Mouse (Mus musculus) skeletal muscle tissue, postnatal 0 days (tissue): ENCODE data around the gene Clp1. TPM values are rescaled to one million over a fixed set of nuclear protein-coding genes. Genes with fewer than 3 reads are reported as not detected.

Experiments
- microRNA counts: library from miRNA; unstranded; fragments of <30 nt; microRNA quantifications from one replicate; lab custom pipeline; 2015
- microRNA-seq, 2 experiments: library from miRNA; unstranded; fragments of <30 nt; microRNA quantifications; one replicate each; pipeline ENCODE4; 2016
- polyA plus RNA-seq: library from polyadenylated mRNA; unstranded; fragments of >200 nt; fragmentation: Nextera tagmentation; extraction: Ambion mirVana; gene quantifications from 2 replicates; pipeline ENCODE4 v1.2.1, GENCODE M21; 2015

Clp1 gene
- 10.5 and 12.6 TPM in 2 replicates for polyA plus RNA-seq

DNA sequence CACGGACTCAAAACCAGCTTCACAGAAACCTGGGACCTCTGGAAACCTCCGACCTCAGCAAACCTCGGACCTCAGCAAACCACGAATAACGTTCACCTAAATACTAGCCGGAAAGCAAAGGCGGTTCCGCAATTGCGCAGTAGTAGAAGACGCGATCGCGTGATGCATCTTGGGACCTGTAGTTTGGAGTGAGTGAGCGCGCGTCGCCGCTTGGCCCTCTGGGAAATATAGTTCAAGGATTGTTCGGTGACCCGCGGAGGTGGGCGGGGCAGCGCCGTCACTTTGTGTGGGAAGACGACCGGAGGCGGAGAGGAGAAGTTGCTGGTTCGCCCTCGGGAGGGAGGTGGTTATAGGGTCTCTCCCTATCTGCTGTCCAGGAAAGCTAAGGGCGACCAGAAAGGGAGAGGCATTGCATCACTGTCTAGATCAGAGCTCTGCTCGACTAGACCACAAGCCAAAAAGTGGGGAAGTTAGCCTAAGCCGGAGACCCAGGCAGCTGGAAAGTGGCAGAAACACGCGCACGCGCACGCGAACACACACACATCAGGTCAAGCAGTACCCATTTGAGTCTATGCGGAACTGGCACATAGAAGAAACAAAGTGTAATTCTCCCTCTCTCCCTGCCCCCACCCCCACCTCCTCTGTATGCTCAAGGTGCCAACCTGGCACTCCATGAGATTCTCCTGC is at the start of gene Clp1:
Clp1 (minus strand) TSS at position 179 of the 687 bp plus-strand sequence.

DNA sequence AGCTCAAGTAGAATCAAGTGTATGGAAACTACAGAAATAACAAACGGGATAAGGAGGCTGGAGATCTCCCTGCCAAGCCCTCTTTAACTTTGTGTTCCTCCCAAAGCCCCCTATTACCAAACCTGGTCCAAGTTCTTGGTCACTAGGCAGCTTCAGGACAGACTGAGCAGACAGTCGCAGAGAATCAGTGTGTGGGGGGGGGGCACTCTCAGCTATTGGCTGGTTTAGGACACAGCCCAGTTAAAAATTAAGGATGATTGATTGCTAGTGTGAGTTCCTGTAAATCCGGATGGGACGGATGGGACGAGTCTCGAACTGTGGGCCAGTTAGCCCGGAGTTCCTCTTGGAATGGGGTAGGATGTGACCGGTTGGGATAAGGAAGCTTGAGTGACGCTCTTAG is 48.1 kb upstream of the Clp1 start, which contains the start of gene Serping1:
Serping1 (minus strand) TSS at position 204 of the 400 bp plus-strand sequence.

DNA sequence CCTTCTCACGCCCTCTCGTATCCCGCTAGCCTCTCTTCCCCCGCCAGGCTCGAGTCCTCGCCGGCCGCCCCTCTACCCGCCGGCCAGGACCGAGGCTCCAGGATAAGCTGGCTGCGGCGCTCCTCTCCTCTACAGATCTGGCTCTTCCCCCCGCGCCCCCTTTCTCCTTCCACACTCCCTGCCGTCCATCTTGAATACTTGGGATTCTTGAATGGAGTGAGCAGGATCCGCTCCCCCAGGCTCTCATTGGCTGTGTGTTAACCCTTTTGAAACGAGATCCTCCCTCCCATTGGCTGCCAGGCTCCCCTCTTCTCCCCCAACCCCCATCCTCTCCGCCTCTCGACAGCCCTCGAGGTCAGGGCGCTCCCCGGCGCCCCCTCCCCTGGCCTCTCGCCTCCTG is 16.4 kb upstream of the Clp1 start, which contains the start of gene Gm19426:
Gm19426 (minus strand) TSS at position 95 of the 400 bp plus-strand sequence.

DNA sequence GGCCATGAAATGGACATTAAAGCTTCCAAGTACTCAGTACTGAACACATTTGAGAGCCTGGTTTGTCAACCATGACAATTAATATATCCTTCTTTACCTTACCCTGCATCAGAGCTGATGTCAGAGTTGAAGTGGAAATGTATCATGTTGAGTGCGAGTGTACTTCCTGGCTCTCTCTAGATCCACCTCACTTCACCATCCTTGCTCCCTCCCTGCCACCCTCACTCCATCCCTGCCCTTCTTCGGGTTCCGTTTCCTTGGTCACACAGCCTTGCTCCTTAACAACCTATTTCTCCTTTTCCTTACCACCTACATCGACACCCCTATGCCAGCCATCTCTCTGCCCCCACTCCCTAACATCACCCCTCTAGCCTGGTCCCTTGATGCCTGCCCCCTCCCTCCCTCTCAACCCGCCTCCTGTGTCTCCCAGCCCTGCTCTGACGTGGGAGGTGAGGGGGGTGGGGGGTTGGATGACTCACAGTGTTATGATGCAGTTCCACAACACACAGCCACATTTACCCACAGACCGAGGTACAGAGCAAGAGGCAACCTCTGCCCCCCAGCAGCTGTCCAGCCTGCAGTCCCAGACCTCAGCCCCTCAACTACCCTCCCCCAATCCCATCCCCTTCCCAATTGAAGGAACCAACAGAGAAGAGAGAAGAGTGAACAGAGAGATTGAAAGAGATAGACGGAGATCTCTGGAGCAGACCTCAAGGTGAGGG is 6.6 kb upstream of the Clp1 start, which contains the start of gene Ypel4:
Ypel4 (plus strand) TSS at position 480 of the 722 bp plus-strand sequence.

DNA sequence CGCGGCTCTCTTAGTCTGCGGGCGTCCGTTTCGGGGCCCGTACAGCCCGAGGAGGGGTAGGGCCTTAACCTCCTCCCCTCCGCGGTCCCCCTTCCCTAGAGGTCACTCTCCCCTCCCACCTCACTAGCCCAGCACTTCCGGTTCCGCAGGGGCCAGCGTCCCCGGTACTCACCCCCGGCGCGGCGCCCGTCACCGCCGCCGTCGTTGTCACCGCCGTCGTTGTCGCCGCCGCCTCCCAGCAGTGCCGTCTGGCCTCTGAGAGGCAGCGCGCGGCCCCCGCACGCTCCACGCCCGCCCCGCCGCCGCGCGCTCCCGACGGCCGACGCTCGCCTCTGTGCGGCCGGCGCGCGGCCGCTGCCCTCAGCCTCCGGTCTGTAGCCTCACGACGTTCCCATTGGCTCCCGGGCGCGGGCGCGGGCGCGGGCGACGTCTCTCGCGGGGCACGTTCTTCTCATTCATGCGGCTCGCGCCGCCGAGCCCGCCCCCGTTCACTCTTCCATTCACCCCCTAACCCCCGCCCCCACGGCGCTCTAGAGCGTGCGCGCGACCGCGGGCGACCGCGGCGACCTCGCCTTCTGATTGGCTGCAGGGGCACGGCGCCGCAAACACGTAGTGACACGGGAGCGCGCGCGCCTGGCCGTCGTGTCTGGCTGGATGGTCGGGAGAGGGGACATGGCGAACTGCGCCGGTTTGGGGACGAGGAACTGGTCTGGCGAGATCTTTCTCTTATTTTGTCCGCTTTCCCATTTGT is 12.2 kb downstream of the Clp1 start, which contains the start of gene Zdhhc5:
Zdhhc5 (minus strand) TSS at position 370 of the 751 bp plus-strand sequence.

DNA sequence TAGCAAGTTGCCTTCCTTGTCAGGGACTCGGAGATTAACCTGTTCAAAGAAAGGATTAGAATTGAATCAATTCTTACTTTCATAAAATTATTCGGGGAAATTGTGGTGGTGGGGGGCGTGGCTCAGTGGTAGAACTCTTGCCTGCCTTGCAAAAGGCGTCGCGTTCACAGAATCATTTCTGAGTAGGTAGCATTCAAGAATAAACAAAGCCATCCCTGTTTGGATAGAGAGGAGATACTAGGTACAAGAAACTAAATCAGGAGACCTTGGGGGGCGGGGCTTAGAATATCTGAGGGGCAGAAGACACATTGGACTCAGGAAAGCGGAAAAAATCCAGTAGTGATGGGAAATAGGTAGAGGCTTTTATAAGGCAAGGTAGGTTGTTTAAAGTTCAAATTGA is 48.1 kb downstream of the Clp1 start, which contains the start of gene Tmx2:
Tmx2 (minus strand) TSS at position 125 of the 400 bp plus-strand sequence.

DNA sequence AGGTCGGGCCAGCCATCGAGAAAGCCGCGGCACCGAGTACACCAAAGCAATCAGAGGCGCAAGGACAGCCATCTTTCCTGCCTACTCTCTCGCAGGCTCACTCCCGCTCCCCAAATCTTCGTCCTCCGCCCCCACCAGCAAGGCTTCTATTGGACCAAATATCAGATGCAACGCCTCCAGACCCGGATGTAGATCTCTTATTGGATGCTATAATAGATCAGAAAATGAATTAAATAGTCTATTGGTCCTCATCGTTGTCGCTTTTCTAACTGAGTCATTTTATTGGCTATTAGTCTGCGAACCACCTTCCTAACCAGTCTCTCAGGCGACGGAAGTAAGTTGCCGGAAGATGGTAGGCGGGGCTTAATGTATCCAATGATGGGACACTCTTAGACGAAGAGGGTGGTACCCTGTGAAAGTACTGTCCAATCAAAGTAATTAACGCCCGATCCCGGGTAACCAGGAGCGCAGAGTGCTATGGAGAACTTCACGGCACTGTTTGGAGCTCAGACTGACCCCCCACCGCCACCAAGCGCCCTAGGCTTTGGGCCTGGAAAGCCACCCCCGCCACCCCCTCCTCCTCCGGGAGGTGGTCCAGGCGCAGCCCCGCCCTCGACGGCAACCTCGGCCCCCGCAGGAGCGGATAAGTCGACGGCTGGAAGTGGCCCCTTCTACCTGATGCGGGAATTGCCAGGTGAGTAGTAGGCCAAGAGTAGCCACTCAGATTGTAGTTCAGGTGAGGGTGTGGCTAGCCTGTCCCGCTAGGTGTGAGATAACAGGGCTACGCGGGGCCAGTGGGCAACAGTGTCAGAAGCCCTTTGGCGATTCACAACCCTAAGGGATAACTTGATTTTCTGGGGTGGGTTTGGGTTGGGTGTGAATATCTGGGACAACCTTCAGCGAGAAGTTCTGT is 48.9 kb downstream of the Clp1 start, which contains the start of the genes Gm28635 and Med19:
Gm28635 (minus strand) TSS at position 74 of the 913 bp plus-strand sequence.
Med19 (plus strand) TSS at position 435 of the 913 bp plus-strand sequence.

MicroRNAs encoded within 50 kb of the gene (microRNA counts, 519-probe panel; counts per million panel counts)
- 6,954 counts per million, percentile 96 among the panel's probes with 10 or more counts for microRNA mmu-miR-130a (lab: Ali Mortazavi, UCI)

Small RNA genes within 50 kb of the gene (microRNA-seq; reads per million reads assigned to microRNA genes)
- gene Mir130a, result 9,025 to 11,419 reads per million in 2 experiments

Other genes with a start within 250 kb of the Clp1 start
- gene Ctnnd1, start 76.6 kb downstream of the Clp1 start, polyA plus RNA-seq, result 21.5 and 22.2 TPM in 2 replicates
- 0.05 and 0.08 TPM in 2 replicates for gene Btbd18, start 68.3 kb downstream of the Clp1 start, polyA plus RNA-seq
- 60.9 and 74.7 TPM in 2 replicates for gene Selenoh, start 56.6 kb downstream of the Clp1 start, polyA plus RNA-seq
- gene Gm28635, start 49.3 kb downstream of the Clp1 start, polyA plus RNA-seq, result not detected in 2 replicates
- gene Med19, start 48.9 kb downstream of the Clp1 start, polyA plus RNA-seq, result 12.2 and 14.2 TPM in 2 replicates
- 55.8 and 69.9 TPM in 2 replicates for gene Tmx2, start 48.2 kb downstream of the Clp1 start, polyA plus RNA-seq
- gene Zdhhc5, start 12.2 kb downstream of the Clp1 start, polyA plus RNA-seq, result 13.4 and 17.7 TPM in 2 replicates
- 1.5 and 1.6 TPM in 2 replicates for gene Ypel4, start 6.7 kb upstream of the Clp1 start, polyA plus RNA-seq
- 1.8 and 2.0 TPM in 2 replicates for gene Gm19426, start 16.3 kb upstream of the Clp1 start, polyA plus RNA-seq
- gene Serping1, start 48.1 kb upstream of the Clp1 start, polyA plus RNA-seq, result 64.7 and 70.4 TPM in 2 replicates
- 20.2 and 24.6 TPM in 2 replicates for gene Ube2l6, start 71.5 kb upstream of the Clp1 start, polyA plus RNA-seq
- 106 and 109 TPM in 2 replicates for gene Smtnl1, start 95.3 kb upstream of the Clp1 start, polyA plus RNA-seq
- 67.6 and 83.8 TPM in 2 replicates for gene Timm10, start 99.6 kb upstream of the Clp1 start, polyA plus RNA-seq
- 7.4 and 10.3 TPM in 2 replicates for gene Slc43a1, start 111.5 kb upstream of the Clp1 start, polyA plus RNA-seq
- 0.45 TPM in 2 replicates for gene Rtn4rl2, start 159.4 kb upstream of the Clp1 start, polyA plus RNA-seq
- 14.5 and 20.2 TPM in 2 replicates for gene Slc43a3, start 209.2 kb upstream of the Clp1 start, polyA plus RNA-seq